Mouse (Mus musculus) cerebellum, adult (tissue): ENCODE results near the gene Clpb.
A peak's percentile ranks its signal among the peaks of the same experiment; 100 is the strongest.
"Not testable (repeated sequence)": the region's sequence is repeated elsewhere in the genome, so short reads cannot be mapped to it uniquely, and the experiment has no call there.

Source experiments
- ATAC-seq: cut with Nextera tagmentation; 2 replicates; pipeline ENCODE4 v1.9.2; 2017; ENCODE audit warnings: mild to moderate bottlenecking, moderate library complexity, mixed read lengths; ENCODE audit not compliant: insufficient number of reproducible peaks, low FRiP score, low TSS enrichment

Clpb gene

GRCm38 (mm10) chr7:101663514-101664159, at the start of gene Clpb:
Gene Clpb (plus strand): TSS chr7:101663633.
- ATAC-seq, result peak; percentile 98

DNA sequence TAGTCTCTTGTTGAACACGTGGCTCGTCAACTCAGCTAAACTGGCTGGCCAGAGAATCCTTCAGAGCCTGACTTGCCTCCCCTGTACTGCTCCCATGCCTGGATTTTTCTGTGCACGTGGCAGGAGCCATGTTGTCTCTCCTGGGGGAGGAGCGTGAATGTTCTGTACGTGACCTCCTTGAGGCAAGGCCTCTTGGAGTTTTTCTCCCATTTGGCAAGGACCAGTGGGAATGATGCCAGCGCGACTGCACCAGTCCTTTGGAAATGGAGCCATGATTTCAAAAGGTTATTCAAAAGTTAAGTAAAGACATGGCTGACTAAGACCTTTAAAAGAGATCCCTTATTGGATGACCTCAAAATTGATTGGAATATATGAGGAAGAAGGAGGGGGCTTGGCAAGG, 48.0 kb upstream of the Clpb start:
- no peak for ATAC-seq

DNA sequence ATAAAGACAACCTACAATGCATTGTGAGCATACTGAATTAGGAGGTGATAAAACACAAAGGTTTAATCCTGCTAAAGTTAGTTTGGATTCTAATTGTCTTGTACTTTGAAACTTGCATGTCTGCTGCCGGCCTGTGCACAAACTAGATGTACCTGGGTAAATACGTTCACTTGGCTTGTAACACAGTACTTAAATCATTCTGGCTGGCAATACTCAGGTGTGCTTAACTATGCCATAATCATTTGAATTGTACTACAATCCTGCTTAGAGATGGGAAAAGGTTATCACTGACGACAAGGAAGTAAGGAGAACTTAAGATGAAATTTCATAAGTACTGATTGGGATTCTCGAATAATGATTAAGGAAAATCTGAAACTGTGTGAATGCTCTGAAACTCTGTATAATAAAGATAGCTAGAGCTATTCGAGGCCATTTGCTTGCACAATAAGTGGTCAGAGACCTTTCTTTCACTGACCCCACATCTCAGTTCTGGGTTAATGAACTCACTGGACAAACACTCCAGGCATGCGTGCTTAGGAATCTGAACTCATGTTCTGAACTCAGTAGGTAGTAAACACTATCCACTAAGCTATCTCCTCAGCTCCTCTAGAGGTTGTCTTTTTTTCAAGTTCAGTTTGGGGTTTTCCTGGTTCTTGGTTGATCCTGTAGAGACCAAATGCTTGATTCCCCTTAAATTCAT, 47.1 kb upstream of the Clpb start:
- ATAC-seq, result no peak

DNA sequence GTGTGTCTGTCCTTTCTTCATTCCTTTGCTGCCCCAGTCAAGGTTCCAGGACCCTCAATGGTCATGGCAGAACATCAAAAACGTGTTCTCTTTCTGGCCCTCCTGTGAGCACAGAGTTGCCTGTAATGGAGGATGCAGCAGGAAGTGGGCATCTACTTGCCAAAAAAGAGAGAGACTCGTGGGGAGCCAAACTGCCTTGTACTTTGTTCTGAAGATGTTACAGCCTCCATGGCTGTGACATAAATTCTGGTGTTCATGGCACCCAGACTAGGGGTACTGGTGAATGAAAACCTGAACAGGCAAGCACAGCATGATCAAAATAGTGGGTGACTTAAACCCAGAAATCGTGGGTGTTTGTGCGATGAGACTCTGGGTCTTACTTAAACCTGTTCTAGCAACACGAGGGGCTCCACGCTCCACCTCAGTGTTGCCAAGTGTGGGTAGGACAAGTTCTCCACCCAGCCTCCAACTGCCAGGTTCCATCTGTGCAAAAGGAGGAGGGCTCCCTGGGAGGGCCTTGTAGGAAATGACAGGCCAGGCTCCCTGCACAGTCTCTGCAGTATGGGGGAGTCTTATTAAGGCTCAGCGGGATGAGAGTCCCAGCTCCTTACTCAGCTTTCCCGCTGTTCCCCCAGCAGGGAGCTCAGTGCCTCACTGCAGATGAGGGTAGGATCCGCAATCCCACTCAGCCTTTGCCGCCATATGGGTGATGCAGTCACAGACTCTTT, 45.8 kb upstream of the Clpb start:
- no peak for ATAC-seq

DNA sequence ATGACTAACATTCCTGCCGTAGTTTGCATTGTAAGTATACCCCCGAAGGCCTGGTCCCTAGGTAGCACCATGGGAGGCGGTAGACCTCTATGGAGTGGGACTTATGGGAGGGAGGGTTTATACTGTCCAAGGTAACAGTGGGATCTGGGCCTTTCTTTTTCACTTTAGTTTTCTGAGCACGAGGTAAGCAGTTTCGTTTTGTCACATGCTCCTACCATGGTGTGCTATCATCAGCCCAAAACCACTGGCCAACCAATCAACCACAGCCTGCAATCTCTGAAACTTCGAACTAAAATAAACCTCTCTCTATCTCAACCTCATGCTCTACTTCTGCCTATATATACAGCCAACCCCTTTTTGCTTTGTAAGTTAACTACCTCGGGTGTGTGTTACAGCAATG, 45.2 kb upstream of the Clpb start:
- ATAC-seq, result no peak

- ATAC-seq, result no peak; the same call in 1 of the 2 replicates
Measured at GRCm38 (mm10) chr7:101620373-101620772, 43.1 kb upstream of the Clpb start.

- not testable (repeated sequence) for ATAC-seq
Measured at GRCm38 (mm10) chr7:101621861-101622260, 41.6 kb upstream of the Clpb start.

DNA sequence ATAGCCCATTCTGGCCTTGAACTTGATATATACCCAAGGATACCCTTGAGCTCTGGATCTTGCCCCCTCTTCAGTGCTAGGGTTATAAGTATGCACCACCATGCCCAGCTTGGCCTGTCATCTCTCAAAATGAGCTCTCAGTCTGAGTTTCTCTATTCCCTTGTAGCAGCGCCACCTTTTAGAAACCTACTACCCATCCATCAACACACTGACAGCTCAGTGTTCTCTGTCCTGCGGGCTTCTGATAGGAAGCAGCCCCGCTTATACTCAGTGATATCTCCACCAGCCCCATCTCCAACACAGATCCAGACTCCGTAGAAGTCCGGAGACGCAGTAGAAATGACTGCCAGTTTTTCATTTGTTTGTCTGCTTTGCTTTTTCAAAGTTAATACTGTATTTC, 39.1 kb upstream of the Clpb start:
- ATAC-seq, result no peak

GRCm38 (mm10) chr7:101627166-101627565, 36.3 kb upstream of the Clpb start:
- ATAC-seq, result not testable (repeated sequence)

- no peak for ATAC-seq
Measured at GRCm38 (mm10) chr7:101628481-101628880, 35.0 kb upstream of the Clpb start.

GRCm38 (mm10) chr7:101633629-101634177, 29.7 kb upstream of the Clpb start:
- no peak for ATAC-seq

DNA sequence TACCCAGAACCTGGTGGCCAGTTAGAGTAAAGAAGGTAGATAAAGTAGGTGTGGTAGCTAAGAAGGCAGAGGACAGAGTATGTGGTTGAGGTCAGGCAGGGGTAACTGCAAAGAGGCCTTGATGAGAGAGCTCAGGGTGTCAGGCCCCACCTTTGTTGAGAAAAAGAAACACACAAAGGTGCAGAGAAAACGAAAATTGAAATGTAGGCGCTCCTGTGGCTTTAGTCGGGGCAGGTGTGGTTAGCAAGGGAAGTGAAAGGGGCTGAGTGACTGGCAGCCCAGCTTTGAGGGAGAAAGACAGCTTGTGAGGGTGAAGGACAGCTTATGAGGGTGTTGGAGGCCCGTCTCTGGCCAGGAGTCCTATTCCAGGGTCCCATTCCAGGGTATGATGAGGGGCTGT, 28.9 kb upstream of the Clpb start:
- no peak for ATAC-seq

- ATAC-seq, result no peak
Measured at GRCm38 (mm10) chr7:101636056-101636455, 27.4 kb upstream of the Clpb start.

DNA sequence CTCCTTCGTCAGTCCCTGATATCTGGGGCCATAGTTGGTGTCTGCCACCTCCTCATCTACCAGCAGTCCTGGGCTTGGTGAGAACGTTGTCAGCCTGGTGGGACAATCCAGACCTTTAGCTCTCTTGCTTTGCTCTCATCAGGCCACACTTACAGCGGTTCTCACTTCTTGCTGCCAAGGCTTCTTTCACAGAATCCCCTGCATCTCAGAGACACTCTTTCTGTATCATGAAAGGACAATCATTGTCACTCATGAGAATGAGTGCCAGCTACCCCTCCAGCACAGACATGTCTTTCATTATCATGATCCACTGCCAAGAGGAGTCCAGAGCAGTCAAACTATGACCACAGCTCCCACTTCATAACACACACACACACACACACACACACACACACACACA, 19.6 kb upstream of the Clpb start:
- no peak for ATAC-seq

DNA sequence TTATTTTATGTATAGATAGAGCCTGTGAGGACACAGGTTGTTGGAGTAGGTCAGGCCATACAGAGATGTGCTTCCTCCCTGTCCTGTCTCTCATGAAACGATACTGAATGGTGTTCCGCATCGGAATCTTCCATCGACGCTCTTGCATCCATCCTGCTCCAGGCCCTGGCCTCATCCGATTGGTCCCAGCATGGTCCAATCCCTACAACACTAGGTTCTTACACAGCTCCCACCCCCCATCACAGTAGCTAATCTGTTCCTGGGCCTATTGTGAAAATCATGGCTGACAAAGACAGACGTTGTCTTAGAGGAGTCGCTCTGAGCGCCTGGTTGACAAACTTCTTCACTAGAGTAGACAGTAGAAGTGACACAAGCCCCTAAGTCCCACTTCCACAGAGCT, 13.7 kb upstream of the Clpb start:
- ATAC-seq, result no peak

DNA sequence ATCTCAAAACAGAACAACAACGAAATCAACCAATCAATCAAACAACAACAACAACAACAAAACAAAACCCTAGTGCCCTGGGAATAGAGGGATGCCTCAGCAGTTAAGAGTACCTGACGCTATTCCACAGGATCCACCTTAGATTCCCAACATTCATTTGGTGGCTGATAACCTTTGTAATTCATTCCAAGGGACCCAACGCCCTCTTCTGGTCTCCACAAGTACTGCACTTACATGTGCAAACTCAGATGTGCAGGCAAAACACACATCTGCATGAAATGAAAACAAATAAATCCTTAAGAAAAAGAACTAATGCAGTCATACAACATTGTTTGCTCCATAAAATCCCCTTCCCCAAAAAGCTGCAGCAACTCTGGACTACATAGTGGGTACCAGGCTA, 12.9 kb upstream of the Clpb start:
- ATAC-seq, result no peak

DNA sequence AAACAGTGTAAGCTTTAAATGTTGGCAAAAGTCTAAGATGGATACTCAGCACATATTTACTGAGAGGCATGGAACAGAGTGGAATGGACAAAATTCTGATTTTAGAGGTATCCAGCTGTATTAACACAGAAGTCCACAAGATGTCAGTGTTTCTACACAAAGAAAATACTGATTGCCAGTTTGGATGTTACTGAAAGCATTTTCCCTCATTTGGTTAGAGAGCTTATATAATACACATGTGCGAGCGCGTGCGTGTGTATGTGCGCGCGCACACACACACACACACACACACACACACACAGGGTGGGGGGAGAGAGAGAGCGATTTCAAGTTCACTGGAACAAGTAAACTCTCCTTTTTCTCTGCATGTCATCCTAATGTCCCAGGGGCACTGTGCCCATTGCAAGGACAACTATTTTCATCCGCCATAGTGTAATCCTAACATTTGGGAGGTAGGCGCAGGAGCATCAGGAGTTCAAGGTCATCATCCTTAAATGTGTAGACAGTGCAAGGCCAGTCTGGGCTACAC, 9.7 kb upstream of the Clpb start:
- peak; percentile 68; the same call in 1 of the 2 replicates for ATAC-seq

GRCm38 (mm10) chr7:101654936-101655335, 8.5 kb upstream of the Clpb start:
- no peak for ATAC-seq

DNA sequence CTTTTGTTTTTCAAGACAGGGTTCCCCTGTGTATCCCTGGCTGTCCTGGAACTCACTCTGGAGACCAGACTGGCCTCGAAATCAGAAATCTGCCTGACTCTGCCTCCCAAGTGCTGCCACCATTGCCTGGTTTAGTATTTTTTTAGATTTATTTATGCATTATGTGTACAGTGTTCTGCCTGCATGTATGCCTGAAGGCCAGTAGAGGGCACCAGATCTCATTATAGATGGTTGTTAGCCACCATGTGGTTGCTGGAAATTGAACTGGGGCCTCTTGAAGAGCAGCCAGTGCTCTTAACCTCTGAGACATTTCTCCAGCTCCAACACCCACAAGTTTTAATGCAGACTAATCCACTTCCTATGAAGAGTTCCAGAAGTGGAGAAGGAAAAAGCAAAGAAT, 1.4 kb upstream of the Clpb start:
- no peak for ATAC-seq

- ATAC-seq, result peak; percentile 57
Measured at GRCm38 (mm10) chr7:101666581-101666980, 3.1 kb downstream of the Clpb start.
